Mouse (Mus musculus) hematopoietic stem cell, adult 5-6 weeks (primary cell): ENCODE measurements at regions not wholly inside any gene's neighbourhood (a gene's known extent, or its start where the extent isn't known, plus 50 kb on each side); places are given as distances from the start of the nearest gene placed in this dataset.

Source experiments
- ATAC-seq, 2 experiments: fragments of 125-278 bp in 1 of 2; replicated peaks in 1 of 2; 2 replicates each; pipeline ENCODE4 v1.8.0; 2016 to 2017; ENCODE audit warnings: inconsistent platforms in 2 of 2, mild to moderate bottlenecking in 2 of 2, moderate number of reproducible peaks in 2 of 2, low read depth in 1 of 2, moderate TSS enrichment in 1 of 2; ENCODE audit not compliant: low FRiP score in 2 of 2, poor library complexity in 2 of 2, severe bottlenecking in 2 of 2, insufficient read depth in 1 of 2, low TSS enrichment in 1 of 2

- no peak for ATAC-seq
Measured at GRCm38 (mm10) chr5:73782214-73783091, 131.3 kb downstream of the Spata18 start.

- no peak for ATAC-seq
Measured at GRCm38 (mm10) chr5:73787275-73787674, 136.1 kb downstream of the Spata18 start.

- no peak for ATAC-seq
Measured at GRCm38 (mm10) chr5:73792216-73792615, 141.0 kb downstream of the Spata18 start.

GRCm38 (mm10) chr5:73796201-73796600, 145.0 kb downstream of the Spata18 start:
- ATAC-seq = no peak

GRCm38 (mm10) chr5:73797980-73798379, 146.8 kb downstream of the Spata18 start:
- no peak for ATAC-seq

- no peak for ATAC-seq
Measured at GRCm38 (mm10) chr5:73803431-73803830, 152.3 kb downstream of the Spata18 start.

- ATAC-seq = no peak
Measured at GRCm38 (mm10) chr5:73804556-73805230, 153.5 kb downstream of the Spata18 start.

- no peak for ATAC-seq
Measured at GRCm38 (mm10) chr5:73810660-73811059, 159.5 kb downstream of the Spata18 start.

GRCm38 (mm10) chr5:73811094-73811521, 159.9 kb downstream of the Spata18 start:
- no peak for ATAC-seq

- no peak for ATAC-seq
Measured at GRCm38 (mm10) chr5:73815752-73816151, 164.6 kb downstream of the Spata18 start.

GRCm38 (mm10) chr5:73817180-73817579, 166.0 kb downstream of the Spata18 start:
- no peak for ATAC-seq

- no peak for ATAC-seq
Measured at GRCm38 (mm10) chr5:73821956-73822545, 170.9 kb downstream of the Spata18 start.

GRCm38 (mm10) chr5:73823421-73823820, 172.2 kb downstream of the Spata18 start:
- no peak for ATAC-seq

- ATAC-seq = no peak
Measured at GRCm38 (mm10) chr5:73826941-73827340, 175.8 kb downstream of the Spata18 start.

GRCm38 (mm10) chr5:73833721-73834120, 182.5 kb downstream of the Spata18 start:
- ATAC-seq = no peak

- ATAC-seq = no peak
Measured at GRCm38 (mm10) chr5:73843776-73844175, 192.6 kb downstream of the Spata18 start.

GRCm38 (mm10) chr5:73846096-73846782, 195.1 kb downstream of the Spata18 start:
- no peak for ATAC-seq

- ATAC-seq = no peak
Measured at GRCm38 (mm10) chr5:73846783-73847151, 195.6 kb downstream of the Spata18 start.
